Mouse (Mus musculus) hindbrain, postnatal 0 days (tissue): Measurements from ENCODE around the gene Tle2. TPM values are rescaled to one million over a fixed set of nuclear protein-coding genes. Genes with fewer than 3 reads are reported as not detected.

Experiments
- ATAC-seq: fragments of 200-750 bp; cut with Nextera tagmentation; 2 replicates; pipeline ENCODE4 v1.8.0; 2017; ENCODE audit warnings: mild to moderate bottlenecking, moderate TSS enrichment, moderate library complexity
- DNase-seq: peaks from one replicate; pipeline ENCODE4 v3.0.0-alpha.2; 2015; ENCODE audit warnings: low spot score
- H3K27ac ChIP-seq: fragments of 300-500 bp; sonication (generic); 2 replicates; pipeline ENCODE4 v1.5.1; 2014; ENCODE audit warnings: mild to moderate bottlenecking
- H3K27me3 ChIP-seq: fragments of 300-500 bp; sonication (generic); 2 replicates; pipeline ENCODE4 v1.6.1; 2014; ENCODE audit warnings: low read length, mixed read lengths; ENCODE audit not compliant: insufficient read depth
- H3K36me3 ChIP-seq: fragments of 300-500 bp; sonication (generic); 2 replicates; pipeline ENCODE4 v1.6.1; 2014; ENCODE audit warnings: low read length, mixed read lengths; ENCODE audit not compliant: insufficient read depth
- H3K4me1 ChIP-seq: fragments of 300-500 bp; sonication (generic); 2 replicates; pipeline ENCODE4 v1.6.1; 2014; ENCODE audit warnings: antibody characterized with exemption, low read length, mixed read lengths; ENCODE audit not compliant: insufficient read depth
- H3K4me2 ChIP-seq: fragments of 300-500 bp; sonication (generic); 2 replicates; pipeline ENCODE4 v1.6.1; 2014; ENCODE audit warnings: low read depth, mild to moderate bottlenecking, low read length, moderate library complexity, mixed read lengths
- H3K4me3 ChIP-seq: fragments of 300-500 bp; sonication (generic); 2 replicates; pipeline ENCODE4 v1.5.1; 2014; ENCODE audit warnings: low read length
- H3K9ac ChIP-seq: fragments of 300-500 bp; sonication (generic); replicated peaks from 2 replicates; pipeline ENCODE4 v1.6.1; 2014; ENCODE audit warnings: mild to moderate bottlenecking, low read length, moderate library complexity, mixed read lengths
- H3K9me3 ChIP-seq: fragments of 300-500 bp; sonication (generic); 2 replicates; pipeline ENCODE4 v1.6.1; 2016; ENCODE audit warnings: low read length, mixed read lengths
- CTCF ChIP-seq: IDR thresholded peaks from 2 replicates; pipeline ENCODE4 v1.5.1; 2016; ENCODE audit warnings: antibody characterized with exemption, control low read depth, low read depth
- WGBS: fragments of 180-500 bp; shearing (Covaris S2); extraction: QIAGEN DNeasy Blood & Tissue Kit; methylation state at CpG from one replicate; pipeline ENCODE4 v1.1.7; 2014; 5-methylcytosine and 5-hydroxymethylcytosine counted together
- polyA plus RNA-seq: library from polyadenylated mRNA; unstranded; fragments of >200 nt; fragmentation: Nextera tagmentation; extraction: Ambion mirVana; gene quantifications from 2 replicates; pipeline ENCODE4 v1.2.1, GENCODE M21; 2015
- total RNA-seq: library from RNA; depleted of rRNA; stranded (reverse); fragments of >200 nt; gene quantifications from 2 replicates; pipeline ENCODE4 v1.2.3, GENCODE M21; 2014

Tle2 gene
- total and polyA plus RNA-seq, 2 experiments from 2014 or later: 28.8 to 43.7 TPM

- Histone ChIP-seq H3K36me3 (peaks cover 17% of the 10 kb centered on the region; the same call in 1 of the 2 replicates), H3K9me3 (no peaks in the 10 kb centered on the region), H3K4me2 (no peak overlapping the region), H3K4me1 (peaks cover 32% of the 10 kb centered on the region), H3K27ac (0 out of 2 replicates have a peak overlapping the region, but pooled peaks have one; percentile 36), H3K27me3 (0 out of 2 replicates have a peak, but pooled peaks cover 2% of the 10 kb centered on the region), H3K4me3 (no peak overlapping the region), H3K9ac (no peak overlapping the region; the same call in 1 of the 2 replicates)
- ATAC-seq (no peak), DNase-seq (peak; percentile 76)
- no peak for TF ChIP-seq CTCF
- 13% methylated on average over 16 of the region's 16 CpGs for WGBS
Observed at GRCm38 (mm10) chr10:81568381-81569191, 5.8 kb upstream of the Tle2 start.

- Histone ChIP-seq H3K4me1 (peaks cover 30% of the 10 kb centered on the region), H3K4me2 (no peak overlapping the region), H3K4me3 (no peak overlapping the region), H3K27me3 (peaks cover 9% of the 10 kb centered on the region; the same call in 1 of the 2 replicates), H3K9ac (no peak overlapping the region), H3K9me3 (no peaks in the 10 kb centered on the region), H3K27ac (no peak overlapping the region; the same call in 1 of the 2 replicates), H3K36me3 (peaks cover 17% of the 10 kb centered on the region; the same call in 1 of the 2 replicates)
- WGBS: 46% methylated on average over 9 of the region's 9 CpGs
- TF ChIP-seq CTCF: no peak
- ATAC-seq (no peak), DNase-seq (no peak)
Observed at GRCm38 (mm10) chr10:81569507-81570237, 4.7 kb upstream of the Tle2 start.

GRCm38 (mm10) chr10:81570238-81570800 is 4.0 kb upstream of the Tle2 start:
- ATAC-seq (peak; percentile 1; the same call in 1 of the 2 replicates), DNase-seq (no peak)
- H3K27me3 ChIP-seq: peaks cover 9% of the 10 kb centered on the region; the same call in 1 of the 2 replicates
- H3K4me2 ChIP-seq: peak overlapping the region; percentile 85
- H3K27ac ChIP-seq: peak overlapping the region; percentile 56; the same call in 1 of the 2 replicates
- H3K9me3 ChIP-seq: no peaks in the 10 kb centered on the region
- peak overlapping the region; percentile 39 for H3K4me3 ChIP-seq
- TF ChIP-seq CTCF: no peak
- under 1% methylated on average over 11 of the region's 11 CpGs for WGBS
- peaks cover 32% of the 10 kb centered on the region for H3K4me1 ChIP-seq
- H3K9ac ChIP-seq: peak overlapping the region; percentile 17; the same call in 1 of the 2 replicates
- peaks cover 15% of the 10 kb centered on the region; the same call in 1 of the 2 replicates for H3K36me3 ChIP-seq

- Histone ChIP-seq H3K36me3 (peaks cover 9% of the 10 kb centered on the region; the same call in 1 of the 2 replicates), H3K9me3 (no peaks in the 10 kb centered on the region), H3K4me3 (peak overlapping the region; percentile 39), H3K4me1 (peaks cover 38% of the 10 kb centered on the region), H3K4me2 (peak overlapping the region; percentile 85), H3K27me3 (peaks cover 9% of the 10 kb centered on the region; the same call in 1 of the 2 replicates), H3K9ac (peak overlapping the region; percentile 17; the same call in 1 of the 2 replicates), H3K27ac (peak overlapping the region; percentile 60; the same call in 1 of the 2 replicates)
- WGBS: under 1% methylated on average over 30 of the region's 34 CpGs
- TF ChIP-seq CTCF: no peak; the same call in 1 of the 2 replicates
- ATAC-seq: peak; percentile 70
- peak; percentile 97 for DNase-seq
Observed at GRCm38 (mm10) chr10:81570831-81571500, 3.4 kb upstream of the Tle2 start.

- peak overlapping the region; percentile 60; the same call in 1 of the 2 replicates for H3K27ac ChIP-seq
- no peak overlapping the region for H3K9ac ChIP-seq
- TF ChIP-seq CTCF: no peak
- 0 out of 2 replicates have a peak, but pooled peaks cover 4% of the 10 kb centered on the region for H3K36me3 ChIP-seq
- DNase-seq (peak; percentile 100), ATAC-seq (peak; percentile 95)
- peaks cover 13% of the 10 kb centered on the region; the same call in 1 of the 2 replicates for H3K27me3 ChIP-seq
- under 1% methylated on average over 18 of the region's 18 CpGs for WGBS
- H3K4me1 ChIP-seq: peaks cover 38% of the 10 kb centered on the region
- no peaks in the 10 kb centered on the region for H3K9me3 ChIP-seq
- peak overlapping the region; percentile 85 for H3K4me2 ChIP-seq
- peak overlapping the region; percentile 39 for H3K4me3 ChIP-seq
Observed at GRCm38 (mm10) chr10:81571501-81571876, 2.9 kb upstream of the Tle2 start.
